Mouse (Mus musculus): ENCODE measurements around the gene H60b.

GRCm38 (mm10) chr10:22305801-22306200 lies 147.4 kb downstream of the H60b start:
- TF ChIP-seq POLR2A (IDR thresholded peaks at IDR 0.05; ENCODE audit: borderline replicate concordance, extremely low read depth, insufficient read depth, insufficient read length, poor library complexity, severe bottlenecking) (no peak), CTCF (IDR thresholded peaks at IDR 0.05; ENCODE audit: borderline replicate concordance, extremely low read depth, insufficient read depth, insufficient read length) (no peak)

All from brain, embryonic 14.5 days (tissue).